Mouse (Mus musculus) olfactory bulb, adult 2 months (tissue): ENCODE results near the gene Rora. TPM values are rescaled to one million over a fixed set of nuclear protein-coding genes. Genes with fewer than 3 reads are reported as not detected.

Experiments
- H3K27ac ChIP-seq: fragments of 200-500 bp; 2 replicates; pipeline ENCODE4 v1.5.1; 2012; ENCODE audit warnings: low read depth, low read length; ENCODE audit not compliant: insufficient read depth
- H3K4me1 ChIP-seq: fragments of 200-500 bp; 2 replicates; pipeline ENCODE4 v1.6.1; 2012; ENCODE audit warnings: low read length; ENCODE audit not compliant: control insufficient read depth, insufficient read depth
- H3K4me3 ChIP-seq: fragments of 200-500 bp; 2 replicates; pipeline ENCODE4 v1.5.1; 2012; ENCODE audit warnings: mild to moderate bottlenecking, low read depth, low read length, moderate library complexity; ENCODE audit not compliant: insufficient read depth
- CTCF ChIP-seq: fragments of 200-500 bp; IDR thresholded peaks from 2 replicates; pipeline ENCODE4 v1.5.1; 2012; ENCODE audit warnings: low read depth, mild to moderate bottlenecking, low read length, moderate library complexity; ENCODE audit not compliant: insufficient read depth
- POLR2A ChIP-seq: fragments of 200-500 bp; IDR thresholded peaks from 2 replicates; pipeline ENCODE4 v1.6.1; 2012; ENCODE audit warnings: mild to moderate bottlenecking, low read depth, low read length, moderate library complexity; ENCODE audit not compliant: insufficient read depth
- WGBS: fragments of 180-500 bp; shearing (Covaris S2); methylation state at CpG from one replicate; pipeline ENCODE4 v1.1.7; 2018; 5-methylcytosine and 5-hydroxymethylcytosine counted together
- polyA plus RNA-seq: library from polyadenylated mRNA; stranded (reverse); fragments of >200 nt; gene quantifications from 2 replicates; pipeline ENCODE4 v1.2.4, GENCODE M21; 2012; ENCODE audit warnings: low replicate concordance; ENCODE audit not compliant: missing spikeins, insufficient read depth, insufficient read length

The Rora gene
- polyA plus RNA-seq, 1 experiment = not detected

DNA sequence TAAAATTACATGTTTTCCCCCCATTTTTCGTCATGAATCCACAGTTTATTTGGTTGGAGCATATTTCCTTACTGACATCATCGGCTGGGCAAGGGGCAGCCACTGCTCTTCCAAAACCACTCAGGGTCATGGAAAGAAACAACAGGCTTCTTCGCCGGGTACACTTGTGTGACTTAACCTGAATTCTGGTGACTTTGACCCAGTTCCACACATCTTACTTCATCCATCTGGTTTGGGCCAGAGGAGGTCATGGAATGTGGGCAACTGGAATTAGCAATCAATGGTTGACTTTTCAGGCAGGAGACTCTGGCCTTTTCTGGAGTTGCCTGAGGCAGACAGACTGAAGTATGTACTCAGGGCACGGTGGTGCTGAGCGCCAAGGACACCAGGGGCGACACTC, 685.6 kb downstream of the Rora start:
- H3K27ac ChIP-seq = no peak overlapping the region
- 89% methylated on average over 7 of the region's 7 CpGs for WGBS
- no peak overlapping the region for H3K4me3 ChIP-seq
- H3K4me1 ChIP-seq = peaks cover 9% of the 10 kb centered on the region; the same call in 1 of the 2 replicates
- no peak for TF ChIP-seq CTCF
- TF ChIP-seq POLR2A = no peak

DNA sequence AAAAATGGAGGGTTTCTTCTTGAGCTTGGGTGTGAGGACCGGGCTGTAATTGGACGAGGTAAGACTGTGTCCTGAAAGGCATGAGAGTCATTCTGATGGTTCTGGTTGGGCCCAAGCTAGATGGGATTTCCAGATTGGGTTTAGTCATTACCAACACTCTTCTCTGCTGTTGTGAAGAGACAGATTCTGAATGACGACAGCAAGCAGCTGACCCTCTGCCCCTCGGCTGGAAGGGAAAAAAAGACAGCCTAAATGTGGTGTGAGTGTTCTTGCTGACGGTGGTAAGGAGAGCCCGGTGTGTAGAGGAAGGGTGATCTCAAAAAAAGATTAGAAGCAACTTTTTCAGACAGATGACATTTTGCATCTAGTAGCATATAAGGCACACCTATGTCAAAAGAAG, 686.2 kb downstream of the Rora start:
- TF ChIP-seq POLR2A (no peak), CTCF (no peak)
- Histone ChIP-seq H3K4me3 (no peak overlapping the region), H3K27ac (no peak overlapping the region), H3K4me1 (peaks cover 9% of the 10 kb centered on the region; the same call in 1 of the 2 replicates)
- 88% methylated on average over 6 of the region's 6 CpGs for WGBS

DNA sequence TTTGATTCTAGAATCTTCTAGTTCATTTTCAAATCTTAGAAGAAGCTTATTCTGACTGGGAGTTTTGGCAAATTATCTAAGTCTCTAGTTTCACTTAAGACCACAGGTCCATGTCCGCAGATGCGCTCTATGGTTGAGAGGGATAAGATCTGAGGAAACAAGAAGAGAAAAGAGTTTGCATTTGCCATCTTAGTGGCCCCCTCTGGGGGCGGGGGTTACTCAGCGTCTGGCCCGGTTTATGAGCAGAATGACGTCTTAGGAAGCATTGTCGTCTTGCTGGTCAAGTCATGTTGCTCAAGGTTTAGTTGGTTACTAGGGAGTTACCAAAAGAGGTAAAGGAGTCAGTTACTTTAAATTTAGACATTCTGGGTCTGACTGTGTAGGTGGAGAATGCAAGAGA, 686.8 kb downstream of the Rora start:
- WGBS = 95% methylated on average over 7 of the region's 7 CpGs
- TF ChIP-seq POLR2A (no peak), CTCF (no peak)
- Histone ChIP-seq H3K4me1 (peaks cover 9% of the 10 kb centered on the region; the same call in 1 of the 2 replicates), H3K27ac (no peak overlapping the region), H3K4me3 (no peak overlapping the region)

DNA sequence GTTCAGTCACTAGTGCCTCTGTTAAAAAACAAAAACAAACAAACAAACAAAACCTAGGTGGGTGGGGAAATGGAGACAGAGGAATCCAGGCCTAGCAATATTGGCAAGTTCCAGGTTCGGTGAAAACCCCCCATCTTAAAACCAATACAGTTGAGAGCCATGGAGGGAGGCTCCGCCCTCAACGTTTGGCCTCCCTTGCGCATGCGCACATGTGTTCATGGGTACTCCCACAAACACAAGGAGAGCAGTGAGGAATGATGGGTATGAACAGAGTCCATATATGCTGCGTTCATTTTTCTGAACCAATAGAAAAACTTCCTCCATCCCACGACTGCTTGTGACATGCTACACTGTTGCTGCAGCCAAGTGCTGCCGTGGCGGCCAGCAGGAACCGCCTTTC, 690.3 kb downstream of the Rora start:
- H3K4me3 ChIP-seq = no peak overlapping the region
- H3K27ac ChIP-seq = no peak overlapping the region
- TF ChIP-seq CTCF = no peak
- no peak for TF ChIP-seq POLR2A
- WGBS = 78% methylated on average over 10 of the region's 10 CpGs
- peaks cover 9% of the 10 kb centered on the region; the same call in 1 of the 2 replicates for H3K4me1 ChIP-seq

DNA sequence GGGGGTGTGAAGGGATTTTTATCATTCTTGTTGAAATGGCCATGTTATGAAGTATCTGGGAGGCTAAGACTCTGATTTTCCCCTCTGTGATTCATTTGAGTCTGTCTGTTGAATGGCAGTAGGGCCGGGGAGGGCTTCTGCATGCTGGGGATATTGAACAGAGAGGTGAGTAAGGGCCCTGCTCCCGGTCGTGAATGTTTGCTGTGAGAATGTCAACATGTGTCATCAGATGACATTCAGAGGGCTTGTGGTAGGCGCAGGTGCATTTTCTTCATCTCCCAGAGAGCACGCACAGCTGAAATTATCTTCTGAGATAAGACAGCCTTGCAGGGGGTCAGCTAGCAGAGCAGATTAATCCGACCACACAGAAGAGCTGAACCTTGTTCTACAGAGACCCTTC, 692.0 kb downstream of the Rora start:
- Histone ChIP-seq H3K4me3 (no peak overlapping the region), H3K4me1 (peaks cover 9% of the 10 kb centered on the region; the same call in 1 of the 2 replicates), H3K27ac (no peak overlapping the region)
- no peak for TF ChIP-seq CTCF
- no peak for TF ChIP-seq POLR2A
- WGBS = 88% methylated on average over 6 of the region's 6 CpGs

- Histone ChIP-seq H3K4me3 (no peak overlapping the region), H3K27ac (no peak overlapping the region), H3K4me1 (peaks cover 3% of the 10 kb centered on the region; the same call in 1 of the 2 replicates)
- no peak for TF ChIP-seq POLR2A
- no peak for TF ChIP-seq CTCF
- 79% methylated on average over 6 of the region's 6 CpGs for WGBS
Measured at GRCm38 (mm10) chr9:69347796-69348195, 694.2 kb downstream of the Rora start.

GRCm38 (mm10) chr9:69349537-69349936, 696.0 kb downstream of the Rora start:
- TF ChIP-seq POLR2A (no peak), CTCF (no peak)
- Histone ChIP-seq H3K4me3 (no peak overlapping the region), H3K4me1 (no peaks in the 10 kb centered on the region; the same call in 1 of the 2 replicates), H3K27ac (no peak overlapping the region)
- WGBS = 93% methylated on average over 2 of the region's 2 CpGs

DNA sequence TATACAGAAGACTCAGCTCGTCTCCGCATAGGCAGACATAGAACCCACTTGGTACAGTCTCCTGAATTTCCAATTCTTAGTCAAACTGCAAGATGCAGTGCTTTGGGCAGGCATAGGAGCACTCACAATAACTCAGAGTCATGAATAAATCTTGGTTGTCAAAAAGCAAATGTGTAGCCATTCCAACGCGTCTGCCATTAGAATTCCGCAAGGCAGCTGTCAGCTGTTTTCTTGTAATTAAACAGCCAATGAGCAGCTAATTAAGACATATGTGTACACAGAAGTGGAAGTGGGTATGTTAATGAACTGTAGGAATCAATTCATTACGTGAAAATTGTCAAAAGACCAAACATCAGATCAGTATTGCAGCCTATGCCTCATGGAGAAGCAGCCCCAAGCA, 700.6 kb downstream of the Rora start:
- Histone ChIP-seq H3K4me1 (peaks cover 7% of the 10 kb centered on the region), H3K4me3 (no peak overlapping the region), H3K27ac (no peak overlapping the region)
- WGBS = 69% methylated on average over 6 of the region's 6 CpGs
- no peak for TF ChIP-seq POLR2A
- no peak for TF ChIP-seq CTCF

GRCm38 (mm10) chr9:69357834-69358233, 704.2 kb downstream of the Rora start:
- 45% methylated on average over 3 of the region's 3 CpGs for WGBS
- Histone ChIP-seq H3K27ac (no peak overlapping the region), H3K4me3 (no peak overlapping the region), H3K4me1 (peaks cover 7% of the 10 kb centered on the region)
- TF ChIP-seq POLR2A = no peak
- TF ChIP-seq CTCF = no peak

- no peak overlapping the region for H3K4me3 ChIP-seq
- peaks cover 7% of the 10 kb centered on the region for H3K4me1 ChIP-seq
- 30% methylated on average over 6 of the region's 6 CpGs for WGBS
- no peak for TF ChIP-seq POLR2A
- TF ChIP-seq CTCF = no peak
- H3K27ac ChIP-seq = no peak overlapping the region
Measured at GRCm38 (mm10) chr9:69358797-69359196, 705.2 kb downstream of the Rora start.
